Comparison of ENCODE assay signal across 8 mouse cellular contexts in the genomic region with DNA sequence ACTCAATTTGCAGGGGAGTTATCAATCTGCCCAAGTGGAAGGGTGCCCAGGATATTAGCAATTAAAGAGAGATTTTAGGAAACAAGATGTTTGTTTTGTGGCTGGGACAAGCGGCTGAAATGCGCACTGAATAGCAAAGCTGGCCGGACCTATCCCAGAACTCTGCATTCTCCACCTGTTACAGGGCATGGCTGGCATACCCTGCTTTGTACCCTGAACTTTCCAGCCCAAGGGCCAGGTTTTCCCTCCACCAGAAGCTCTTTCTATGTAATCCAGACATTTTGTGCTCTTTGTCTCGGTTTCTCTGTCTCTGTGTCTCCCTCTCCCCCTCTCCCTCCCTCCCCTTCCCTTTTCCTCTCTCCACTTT. TPM values are rescaled to one million over a fixed set of nuclear protein-coding genes. Genes with fewer than 3 reads are reported as not detected.
DNase-seq lines count a peak whose midpoint lies in the region; ATAC-seq and TF ChIP-seq lines count a peak whose summit lies in the region.

No protein-coding gene starts in this region.

- H3K27ac ChIP-seq in cerebellum, adult 2 months (ENCODE audit: insufficient read depth, low read length) = peak overlapping the region; percentile 86; the same call in 1 of the 2 replicates
- no peak overlapping the region for H3K27ac ChIP-seq in forebrain, embryonic 14.5 days (ENCODE audit: low read depth, low read length)
- peak overlapping the region; percentile 73 for H3K27ac ChIP-seq in liver, embryonic 15.5 days (replicated peaks)

- no peak for DNase-seq in cerebellum, adult 2 months
- DNase-seq in cerebellum, postnatal 36 days = no peak
- DNase-seq in forebrain, embryonic 14.5 days (ENCODE audit: low spot score) = no peak
- DNase-seq in retina, postnatal 1 day = no peak
- no peak for DNase-seq in spleen, adult 12 weeks (ENCODE audit: low spot score)

- H3K9ac ChIP-seq in forebrain, embryonic 14.5 days (ENCODE audit: low read length) = peak overlapping the region; percentile 61
- peak overlapping the region; percentile 49 for H3K9ac ChIP-seq in liver, embryonic 15.5 days

- no peak; the same call in 1 of the 2 replicates for ATAC-seq in forebrain, embryonic 14.5 days
- ATAC-seq in liver, embryonic 15.5 days (ENCODE audit: insufficient read depth) = peak; percentile 32; the same call in 1 of the 2 replicates
- no peak for ATAC-seq in inflammation-experienced regulatory T-cells, adult 6 months

- no peak for TF ChIP-seq CTCF in cerebellum, adult 2 months (IDR thresholded peaks at IDR 0.05; ENCODE audit: borderline replicate concordance, insufficient read depth, low read depth, low read length)
- no peak for TF ChIP-seq CTCF in C2C12 (IDR thresholded peaks at IDR 0.05; ENCODE audit: control insufficient read depth, insufficient read depth, insufficient read length)

- H3K79me2 ChIP-seq in C2C12 (ENCODE audit: control insufficient read depth, insufficient read depth) = no peaks in the 10 kb centered on the region

- no peaks in the 10 kb centered on the region for H3K36me3 ChIP-seq in C2C12 (ENCODE audit: control insufficient read depth, insufficient read depth)
- no peaks in the 10 kb centered on the region for H3K36me3 ChIP-seq in forebrain, embryonic 14.5 days (ENCODE audit: control insufficient read depth, insufficient read depth, low read length)
- no peaks in the 10 kb centered on the region for H3K36me3 ChIP-seq in liver, embryonic 15.5 days (replicated peaks)

- no peaks in the 10 kb centered on the region for H3K4me1 ChIP-seq in cerebellum, adult 2 months (ENCODE audit: control insufficient read depth, insufficient read depth, low read length)
- 0 out of 2 replicates have a peak, but pooled peaks cover 6% of the 10 kb centered on the region for H3K4me1 ChIP-seq in forebrain, embryonic 14.5 days (ENCODE audit: control insufficient read depth, insufficient read depth, low read length)
- H3K4me1 ChIP-seq in liver, embryonic 15.5 days (replicated peaks) = peaks cover 16% of the 10 kb centered on the region

- WGBS in cerebellum, adult 2 months = 2% methylated on average over 4 of the region's 4 CpGs
- WGBS in forebrain, embryonic 14.5 days = 3% methylated on average over 4 of the region's 4 CpGs
- 2% methylated on average over 4 of the region's 4 CpGs for WGBS in liver, embryonic 15.5 days (ENCODE audit: insufficient replicate concordance)

- H3K9me3 ChIP-seq in forebrain, embryonic 14.5 days (replicated peaks; ENCODE audit: control insufficient read depth, low read length) = no peaks in the 10 kb centered on the region
- no peaks in the 10 kb centered on the region for H3K9me3 ChIP-seq in liver, embryonic 15.5 days (replicated peaks)

- peak overlapping the region; percentile 65 for H3K4me2 ChIP-seq in forebrain, embryonic 14.5 days (ENCODE audit: low read length)
- peak overlapping the region; percentile 77 for H3K4me2 ChIP-seq in liver, embryonic 15.5 days

- H3K27me3 ChIP-seq in cerebellum, adult 2 months (ENCODE audit: control insufficient read depth, insufficient read depth, low read length) = no peaks in the 10 kb centered on the region
- no peaks in the 10 kb centered on the region for H3K27me3 ChIP-seq in C2C12 (ENCODE audit: control insufficient read depth, insufficient read depth, insufficient read length)
- no peaks in the 10 kb centered on the region for H3K27me3 ChIP-seq in forebrain, embryonic 14.5 days (replicated peaks; ENCODE audit: control insufficient read depth, insufficient read depth, low read length)
- peaks cover 5% of the 10 kb centered on the region for H3K27me3 ChIP-seq in liver, embryonic 15.5 days

- no peak overlapping the region for H3ac ChIP-seq in C2C12 (ENCODE audit: control insufficient read depth, insufficient read length, low read depth)

- TF ChIP-seq POLR2A in cerebellum, adult 2 months (IDR thresholded peaks at IDR 0.05; ENCODE audit: borderline replicate concordance, insufficient read depth, low read length) = no peak

- no peaks in the 10 kb centered on the region for H3K79me3 ChIP-seq in C2C12 (ENCODE audit: low read depth)

- peak overlapping the region; percentile 88 for H3K4me3 ChIP-seq in cerebellum, adult 2 months (replicated peaks; ENCODE audit: insufficient read depth, low read depth, low read length)
- H3K4me3 ChIP-seq in C2C12 (ENCODE audit: insufficient read depth, poor library complexity, severe bottlenecking) = peak overlapping the region; percentile 31
- peak overlapping the region; percentile 42 for H3K4me3 ChIP-seq in forebrain, embryonic 14.5 days (ENCODE audit: low read depth, low read length)
- H3K4me3 ChIP-seq in liver, embryonic 15.5 days (replicated peaks) = peak overlapping the region; percentile 54

TF ChIP-seq in C2C12, 6 proteins besides CTCF, POLR2A, EP300 and RAD21:
- no peak for TF ChIP-seq MYOG (IDR thresholded peaks at IDR 0.05; ENCODE audit: control insufficient read depth, extremely low read depth, insufficient read length)

RNA-seq across cellular contexts. Expression of a gene that starts 0.6 kb away (rescaled TPM):
- 0.78 and 0.79 TPM in 2 replicates for polyA plus RNA-seq in cerebellum, adult 2 months (2012; rRNA removed)
- 0.14 TPM for polyA plus RNA-seq in C2C12 (2012; fragmentation: generic; extraction: Trizol)
- polyA plus RNA-seq in forebrain, embryonic 14.5 days (2014; fragmentation: Nextera tagmentation; extraction: Ambion mirVana) = 0.51 and 0.57 TPM in 2 replicates
- polyA plus RNA-seq in liver, embryonic 15.5 days (2015; fragmentation: Nextera tagmentation; extraction: Ambion mirVana) = 0.71 and 0.82 TPM in 2 replicates
- 1 to 10 TPM; 1.2 to 2.9 (median 1.7) TPM for polyA plus RNA-seq in inflammation-experienced regulatory T-cells, adult 6 months (2017; shearing (Covaris generic))

RNA-seq across cellular contexts. Expression of a gene that starts 4.9 kb away (rescaled TPM):
- polyA plus RNA-seq in cerebellum, adult 2 months (2012; rRNA removed) = 7.2 and 7.8 TPM in 2 replicates
- 0.78 TPM for polyA plus RNA-seq in C2C12 (2012; fragmentation: generic; extraction: Trizol)
- 0.69 and 1.1 TPM in 2 replicates for polyA plus RNA-seq in forebrain, embryonic 14.5 days (2014; fragmentation: Nextera tagmentation; extraction: Ambion mirVana)
- 0.55 and 0.62 TPM in 2 replicates for polyA plus RNA-seq in liver, embryonic 15.5 days (2015; fragmentation: Nextera tagmentation; extraction: Ambion mirVana)
- polyA plus RNA-seq in inflammation-experienced regulatory T-cells, adult 6 months (2017; shearing (Covaris generic)) = 1 to 10 TPM in 1 of 3 experiments, under 1 TPM in 2; 0.54 to 1.7 (median 0.75) TPM

RNA-seq across cellular contexts. Expression of a gene that starts 13.2 kb away (rescaled TPM):
- polyA plus RNA-seq in cerebellum, adult 2 months (2012; rRNA removed) = 145 and 152 TPM in 2 replicates
- 56.7 TPM for polyA plus RNA-seq in C2C12 (2012; fragmentation: generic; extraction: Trizol)
- 46.5 TPM in 2 replicates for polyA plus RNA-seq in forebrain, embryonic 14.5 days (2014; fragmentation: Nextera tagmentation; extraction: Ambion mirVana)
- polyA plus RNA-seq in liver, embryonic 15.5 days (2015; fragmentation: Nextera tagmentation; extraction: Ambion mirVana) = 7.7 and 9.2 TPM in 2 replicates
- 10 to 100 TPM; 12.3 to 15.1 (median 13.5) TPM for polyA plus RNA-seq in inflammation-experienced regulatory T-cells, adult 6 months (2017; shearing (Covaris generic))

RNA-seq across cellular contexts. Expression of a gene that starts 15.1 kb away (rescaled TPM):
- polyA plus RNA-seq in cerebellum, adult 2 months (2012; rRNA removed) = 7.0 and 7.5 TPM in 2 replicates
- polyA plus RNA-seq in C2C12 (2012; fragmentation: generic; extraction: Trizol) = 2.2 TPM
- 15.1 and 16.9 TPM in 2 replicates for polyA plus RNA-seq in forebrain, embryonic 14.5 days (2014; fragmentation: Nextera tagmentation; extraction: Ambion mirVana)
- polyA plus RNA-seq in liver, embryonic 15.5 days (2015; fragmentation: Nextera tagmentation; extraction: Ambion mirVana) = 1.0 and 1.4 TPM in 2 replicates
- 1 to 10 TPM; 2.7 to 4.5 (median 4.4) TPM for polyA plus RNA-seq in inflammation-experienced regulatory T-cells, adult 6 months (2017; shearing (Covaris generic))

RNA-seq across cellular contexts. Expression of a gene that starts 22.5 kb away (rescaled TPM):
- 1.6 and 2.1 TPM in 2 replicates for polyA plus RNA-seq in cerebellum, adult 2 months (2012; rRNA removed)
- polyA plus RNA-seq in C2C12 (2012; fragmentation: generic; extraction: Trizol) = 0.09 TPM
- polyA plus RNA-seq in forebrain, embryonic 14.5 days (2014; fragmentation: Nextera tagmentation; extraction: Ambion mirVana) = 4.5 and 5.0 TPM in 2 replicates
- polyA plus RNA-seq in liver, embryonic 15.5 days (2015; fragmentation: Nextera tagmentation; extraction: Ambion mirVana) = 1.7 and 2.1 TPM in 2 replicates
- polyA plus RNA-seq in inflammation-experienced regulatory T-cells, adult 6 months (2017; shearing (Covaris generic)) = 1 to 10 TPM; 5.6 to 9.1 (median 8.4) TPM

Comparison
In these comparisons a context has a peak if more than half of its experiments do, and no peak if none do; other contexts are left out.
1. H3K4me3 ChIP-seq: peak in every context shown above with its lines; median percentile 88 in cerebellum, adult 2 months; 54 in liver, embryonic 15.5 days; 42 in forebrain, embryonic 14.5 days; 31 in C2C12.